Mouse (Mus musculus): ENCODE measurements at regions not wholly inside any gene's neighbourhood (a gene's known extent, or its start where the extent isn't known, plus 50 kb on each side); places are given as distances from the start of the nearest gene placed in this dataset.
A peak's percentile ranks its signal among the peaks of the same experiment; 100 is the strongest.

DNA sequence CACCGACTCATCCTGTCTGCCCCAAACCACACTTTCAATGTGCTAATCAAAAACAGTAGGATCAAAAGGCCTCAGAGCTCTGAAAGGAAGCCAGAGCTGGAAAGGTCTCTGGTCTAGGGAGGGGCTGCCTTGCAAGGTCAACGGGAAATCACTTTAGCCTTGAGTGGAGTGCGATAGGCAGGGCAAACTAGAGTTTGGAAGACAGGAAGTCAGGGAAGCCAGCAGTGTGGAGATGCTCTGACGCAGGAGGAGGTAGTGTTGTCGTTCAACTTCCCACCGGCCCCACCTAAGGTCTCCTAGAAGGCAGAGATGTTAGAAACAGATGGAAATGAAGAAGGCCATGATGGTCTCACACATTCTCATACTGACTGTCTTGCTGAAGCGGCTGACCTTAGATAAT, 52.0 kb upstream of the Trp53i11 start:
- DNase-seq (ENCODE audit: low spot score), result no peak

DNA sequence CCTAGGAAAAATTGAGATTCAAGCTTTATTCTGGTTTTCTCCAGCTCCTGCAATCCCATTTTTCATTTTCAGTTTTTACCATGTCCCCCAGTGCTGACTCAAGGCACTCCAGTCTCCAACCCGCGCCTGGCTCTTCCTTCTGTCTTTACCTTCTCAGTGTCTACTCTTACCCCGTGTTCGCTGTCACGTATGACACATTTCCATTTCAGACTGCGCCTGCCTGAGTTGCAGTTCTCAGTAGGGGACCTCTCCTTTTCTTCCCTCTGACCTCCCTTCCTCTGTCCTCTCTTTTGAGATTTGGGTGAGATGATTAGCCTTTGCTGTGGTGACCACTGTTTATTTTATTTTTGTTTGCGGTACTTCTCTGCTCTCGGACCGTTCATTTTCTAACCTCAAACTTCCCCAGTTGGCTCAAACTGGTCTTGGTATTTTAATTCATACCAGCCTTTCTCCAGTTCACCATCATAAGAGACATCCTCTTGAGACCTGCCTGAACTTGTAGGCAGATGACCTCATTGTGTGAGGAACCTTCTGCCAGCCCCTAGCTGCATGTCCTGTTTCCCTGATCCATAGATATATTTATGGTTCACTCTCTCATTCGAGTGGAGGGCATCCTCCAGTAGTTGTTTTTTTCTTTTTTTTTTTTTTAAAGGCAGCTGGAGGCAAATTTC, 53.9 kb upstream of the Trp53i11 start:
- DNase-seq (ENCODE audit: low spot score), result no peak

DNA sequence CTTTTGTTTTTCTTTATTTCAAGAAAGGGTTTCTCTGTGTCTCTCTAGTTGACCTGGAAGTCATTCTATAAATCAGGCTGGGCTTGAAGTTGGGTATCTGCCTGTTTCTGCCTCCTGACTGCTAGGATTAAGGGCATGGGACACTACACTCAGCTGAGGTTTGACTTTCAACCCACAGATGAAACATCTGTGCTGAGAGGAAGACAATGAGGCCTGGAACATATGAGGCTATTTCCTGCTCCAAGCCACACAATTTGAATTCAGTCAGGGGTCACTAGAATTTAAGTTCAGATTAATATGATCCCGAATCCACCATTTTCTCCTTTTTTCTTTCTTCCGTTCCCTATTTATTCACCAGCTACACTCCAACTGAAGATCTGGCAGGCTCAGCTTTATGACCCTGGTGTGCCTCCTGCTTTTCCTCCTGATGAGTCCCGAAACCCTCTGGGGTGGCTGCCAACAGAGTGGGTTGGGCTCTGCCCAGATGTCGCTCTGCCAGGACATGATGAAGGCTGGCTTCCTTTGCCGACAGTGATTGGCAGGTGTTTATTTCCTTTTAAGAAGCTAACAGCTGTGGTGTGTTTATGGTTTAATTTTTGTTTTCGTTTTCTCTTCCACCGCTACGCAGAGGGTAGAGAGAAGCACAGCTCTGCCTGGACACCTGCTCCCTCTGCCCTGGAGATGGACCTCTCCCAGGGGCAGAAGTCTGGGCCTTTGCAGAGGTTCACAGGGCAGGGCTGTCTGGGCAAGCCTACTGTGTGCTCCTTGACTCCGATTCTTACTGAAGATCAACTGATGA, 55.3 kb upstream of the Trp53i11 start:
- DNase-seq (ENCODE audit: low spot score), result peak; percentile 83

DNA sequence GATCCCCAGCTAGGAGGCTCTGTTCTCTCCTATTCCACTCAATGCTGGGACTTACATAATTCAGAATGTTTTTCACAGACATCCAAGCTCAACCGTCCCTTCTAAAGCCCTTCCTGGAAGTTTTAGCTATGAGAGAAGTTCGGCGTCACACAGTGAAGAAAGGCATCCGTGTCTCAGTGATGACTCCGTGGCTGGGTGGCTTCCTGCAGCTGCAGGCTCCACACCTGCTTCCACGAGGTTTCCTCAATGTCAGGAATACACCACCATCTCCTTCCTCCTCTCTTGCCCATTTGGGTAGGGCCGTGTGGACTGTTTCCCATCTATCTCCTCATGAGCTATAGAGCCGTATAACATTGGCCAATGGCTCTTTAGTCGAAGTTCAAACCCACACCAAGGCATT, 56.1 kb upstream of the Trp53i11 start:
- no peak for DNase-seq (ENCODE audit: low spot score)

DNA sequence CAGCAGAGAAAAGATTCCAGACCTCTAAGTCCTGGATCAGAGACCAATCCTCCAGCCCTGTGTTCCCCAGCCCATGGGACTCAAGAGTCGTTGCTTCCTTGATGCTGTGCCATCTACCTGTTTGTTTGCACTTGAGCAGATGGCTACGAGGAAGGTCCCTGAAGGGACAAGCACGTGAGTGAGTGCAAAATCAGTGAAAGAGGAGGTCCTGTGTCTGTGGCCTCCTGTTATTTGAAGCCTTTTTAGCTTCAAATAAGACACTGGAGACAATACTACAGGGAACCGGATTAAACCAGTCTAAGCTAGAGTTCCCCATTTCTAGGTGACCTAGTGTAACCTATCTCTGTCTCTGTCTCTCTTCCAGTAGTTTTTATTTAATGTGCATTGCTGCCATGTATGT, 58.2 kb upstream of the Trp53i11 start:
- no peak for DNase-seq (ENCODE audit: low spot score)

DNA sequence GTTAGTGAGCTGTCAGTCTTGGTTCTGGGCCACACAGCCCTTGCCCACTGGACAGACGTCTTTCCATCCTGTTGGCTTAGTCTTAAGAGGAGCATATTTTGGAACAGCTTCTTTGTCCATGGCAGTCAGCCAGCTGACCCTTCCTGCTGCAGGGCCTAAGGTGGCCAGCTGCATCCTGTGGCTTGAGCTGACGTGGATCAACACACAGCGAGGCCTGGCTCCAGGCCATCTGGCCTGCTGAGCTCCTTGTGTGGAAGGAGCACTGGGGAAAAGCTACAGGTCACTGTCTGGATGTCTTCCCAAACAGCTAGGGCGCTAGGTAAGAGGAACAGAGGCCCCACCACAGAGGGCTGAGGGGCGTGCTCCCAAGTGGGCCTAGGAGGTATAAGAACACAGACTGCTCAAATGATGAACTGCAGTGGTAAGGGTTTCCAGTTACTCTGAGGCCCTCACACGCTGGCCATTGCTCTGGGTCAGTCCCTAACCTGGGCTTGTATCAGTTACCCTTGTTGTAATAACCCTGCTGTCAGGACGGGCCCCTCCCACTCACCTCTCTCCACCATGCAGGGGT, 60.7 kb upstream of the Trp53i11 start:
- DNase-seq (ENCODE audit: low spot score), result peak; percentile 20

DNA sequence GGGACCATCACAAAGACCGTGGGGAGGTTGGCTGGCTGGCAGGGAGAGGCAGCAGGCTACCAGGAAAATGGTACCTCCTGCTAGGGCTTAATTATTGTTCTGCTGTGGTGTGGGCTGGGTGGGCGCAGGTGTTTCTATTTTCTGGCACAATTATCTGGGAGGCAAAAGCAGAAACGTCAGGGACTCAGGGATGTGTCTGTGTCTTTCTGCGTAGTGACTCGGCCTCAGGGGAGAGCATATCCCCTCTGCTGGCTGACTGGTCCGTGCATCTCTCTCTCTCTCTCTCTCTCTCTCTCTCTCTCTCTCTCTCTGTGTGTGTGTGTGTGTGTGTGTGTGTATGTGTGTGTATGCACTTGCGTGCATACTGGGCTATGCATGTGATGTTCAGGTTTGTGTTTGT, 61.2 kb upstream of the Trp53i11 start:
- no peak for DNase-seq (ENCODE audit: low spot score)

DNA sequence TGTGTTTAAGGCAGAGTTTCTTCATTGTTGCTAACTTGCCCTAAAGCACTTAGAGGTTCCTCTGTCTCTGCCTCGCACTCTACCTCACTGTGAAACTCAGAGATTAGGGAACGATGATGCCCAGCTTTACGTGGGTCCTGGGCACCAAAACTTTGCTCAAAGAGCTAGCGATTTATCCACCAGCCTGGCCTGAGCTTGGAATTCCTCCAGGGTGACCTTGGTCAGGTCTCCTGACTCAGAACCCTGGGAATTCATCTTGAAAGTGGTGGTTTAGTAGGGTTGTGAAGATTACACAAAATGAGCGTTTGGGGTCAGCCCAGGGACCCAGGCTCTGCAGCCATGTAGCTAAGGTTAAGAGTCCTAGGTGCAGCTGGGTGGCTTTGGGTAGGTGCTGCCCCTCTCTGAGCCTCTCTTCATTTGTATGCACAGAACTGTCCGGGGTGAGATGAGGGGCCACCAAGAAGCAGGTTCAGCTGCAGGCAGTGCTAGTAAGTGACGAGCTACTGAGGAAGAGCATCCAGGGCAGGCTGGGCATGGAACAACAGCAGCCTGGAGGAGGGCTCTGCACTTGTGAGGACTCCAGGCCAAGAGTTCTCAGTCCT, 62.4 kb upstream of the Trp53i11 start:
- DNase-seq (ENCODE audit: low spot score), result no peak

DNA sequence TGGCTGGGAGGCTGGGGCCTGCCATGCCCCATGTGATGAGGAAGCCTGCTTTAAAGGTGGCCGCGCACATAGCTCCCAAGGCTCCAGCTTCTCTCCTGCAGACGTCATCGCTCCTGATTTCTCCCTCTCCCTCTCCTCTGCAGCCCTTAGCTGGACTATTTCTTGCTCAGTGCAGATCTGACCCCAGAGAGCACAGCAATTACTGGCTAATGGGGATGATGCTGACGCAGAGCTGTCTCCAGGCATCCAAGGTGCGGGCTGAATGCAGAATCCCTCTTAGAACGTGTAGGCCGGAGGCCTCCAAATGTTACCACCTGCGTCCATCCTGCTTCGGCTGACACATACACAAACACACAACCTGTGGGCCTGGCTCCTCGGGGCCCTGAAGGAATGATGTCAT, 63.5 kb upstream of the Trp53i11 start:
- no peak for DNase-seq (ENCODE audit: low spot score)

DNA sequence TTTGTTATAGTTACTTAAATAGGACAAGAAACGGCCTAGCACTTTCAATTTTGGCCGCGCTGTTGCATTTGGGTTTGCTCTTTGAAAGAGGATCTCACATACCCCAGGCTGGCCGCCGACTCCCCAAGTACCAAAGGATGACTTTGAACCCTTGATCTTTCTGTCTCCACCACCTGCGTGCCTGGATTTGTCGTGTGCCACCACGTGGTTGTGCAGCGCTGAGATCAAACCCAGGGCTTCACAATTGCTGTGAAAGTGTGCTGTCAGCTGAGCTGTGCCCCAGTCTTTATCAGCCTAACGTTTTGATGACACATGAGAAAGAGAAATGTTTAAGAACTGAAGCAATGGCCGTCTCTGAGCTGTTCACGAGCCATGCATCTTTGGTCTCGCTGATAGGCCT, 67.0 kb upstream of the Trp53i11 start:
- DNase-seq (ENCODE audit: low spot score), result no peak

DNA sequence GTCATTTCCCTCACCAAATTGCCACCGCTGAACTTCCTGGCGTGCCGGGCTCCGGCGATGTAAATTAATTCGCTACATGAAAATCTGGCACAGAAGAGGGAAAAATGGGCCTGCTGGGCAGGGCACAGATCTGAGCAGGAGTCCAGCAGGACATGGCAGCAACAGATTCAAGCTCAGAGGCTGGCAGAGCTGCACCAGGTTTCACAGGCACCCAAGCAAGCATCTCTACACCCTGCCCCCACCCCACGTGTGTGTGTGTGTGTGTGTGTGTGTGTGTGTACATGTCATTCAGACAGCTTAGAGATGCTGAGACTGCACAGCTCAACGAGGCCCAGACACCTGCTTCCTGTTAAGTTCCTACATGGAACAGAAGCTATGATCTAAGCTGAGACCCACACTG, 68.3 kb upstream of the Trp53i11 start:
- DNase-seq (ENCODE audit: low spot score), result no peak

DNA sequence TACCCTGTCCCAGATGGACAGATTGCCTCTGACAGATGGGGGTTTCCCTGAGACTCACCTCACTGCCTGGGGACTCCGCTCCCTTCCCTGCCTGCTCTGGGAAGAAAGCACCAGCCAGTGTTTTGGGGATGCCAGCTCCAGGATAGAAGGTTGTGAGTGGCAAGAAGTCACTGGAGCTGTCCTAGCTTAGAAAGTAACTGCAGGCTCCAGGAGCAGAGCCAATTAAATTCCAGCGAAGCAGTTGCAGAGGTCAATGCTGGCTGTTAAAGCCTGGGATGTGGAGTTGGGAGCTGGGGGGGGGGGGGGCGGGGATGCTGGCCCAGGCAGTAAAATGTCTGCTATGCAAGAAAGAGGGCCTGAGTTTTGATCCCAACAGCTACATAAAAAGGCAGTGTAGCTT, 69.3 kb upstream of the Prdm11 start:
- DNase-seq (ENCODE audit: low spot score), result peak; percentile 74

DNA sequence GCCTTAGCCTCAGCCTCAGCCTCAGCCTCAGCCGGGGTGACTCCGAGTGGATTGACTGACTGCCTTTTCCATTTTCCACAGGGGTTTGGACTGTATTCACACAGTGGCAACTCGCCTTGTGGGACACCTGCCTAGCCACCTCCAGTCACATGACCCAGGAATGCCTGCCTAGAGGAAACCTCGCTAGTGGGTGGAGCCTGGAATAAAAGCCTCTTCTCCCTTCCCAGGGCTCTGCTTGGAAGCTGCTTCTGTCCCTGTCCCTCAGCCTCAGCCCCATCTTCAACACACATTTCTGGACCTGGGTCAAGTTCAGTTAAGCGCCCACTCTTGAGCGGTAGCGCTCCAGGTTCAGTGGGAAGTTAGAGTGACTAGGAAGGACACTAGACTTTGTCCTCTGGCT, 68.0 kb upstream of the Prdm11 start:
- no peak for DNase-seq (ENCODE audit: low spot score)

DNA sequence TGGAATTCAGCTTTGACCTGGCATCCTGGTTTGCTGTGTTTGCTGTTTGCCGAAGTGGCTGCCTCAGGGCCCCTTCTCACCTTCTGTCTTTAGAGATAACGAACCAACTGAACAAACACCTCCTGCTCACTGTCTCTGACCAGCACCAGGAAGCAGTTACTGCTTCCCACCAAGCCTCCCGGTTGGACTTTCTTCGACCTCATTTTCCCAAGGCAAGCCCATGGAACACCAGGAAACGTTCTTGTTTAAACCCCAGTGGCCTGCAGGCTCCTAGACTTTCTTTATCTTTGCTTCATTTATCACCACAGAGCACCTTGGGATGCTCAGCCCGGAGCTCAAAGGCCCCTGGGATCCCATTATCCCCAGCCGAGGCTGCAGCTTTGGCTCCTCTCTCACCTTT, 66.4 kb upstream of the Prdm11 start:
- no peak for DNase-seq (ENCODE audit: low spot score)

DNA sequence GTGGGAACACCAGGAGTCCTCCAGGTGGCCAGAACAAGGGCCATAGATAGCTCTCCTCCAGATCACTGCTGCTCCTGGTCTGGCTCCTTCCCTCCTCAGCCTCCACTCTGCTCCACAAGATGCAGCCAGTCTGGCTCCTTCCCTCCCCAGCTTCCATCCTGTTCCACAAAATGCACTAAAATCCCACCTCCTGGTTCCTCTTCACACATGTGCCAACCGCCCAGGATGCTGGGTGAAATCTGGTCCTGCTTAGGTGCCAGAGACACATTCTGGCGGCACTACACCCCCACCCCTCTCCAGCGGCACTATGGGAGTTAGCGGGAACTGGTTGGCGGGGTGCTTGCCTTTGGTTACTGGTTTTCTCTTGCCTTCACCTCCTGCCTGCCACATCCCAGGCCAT, 64.9 kb upstream of the Prdm11 start:
- DNase-seq (ENCODE audit: low spot score), result no peak

DNA sequence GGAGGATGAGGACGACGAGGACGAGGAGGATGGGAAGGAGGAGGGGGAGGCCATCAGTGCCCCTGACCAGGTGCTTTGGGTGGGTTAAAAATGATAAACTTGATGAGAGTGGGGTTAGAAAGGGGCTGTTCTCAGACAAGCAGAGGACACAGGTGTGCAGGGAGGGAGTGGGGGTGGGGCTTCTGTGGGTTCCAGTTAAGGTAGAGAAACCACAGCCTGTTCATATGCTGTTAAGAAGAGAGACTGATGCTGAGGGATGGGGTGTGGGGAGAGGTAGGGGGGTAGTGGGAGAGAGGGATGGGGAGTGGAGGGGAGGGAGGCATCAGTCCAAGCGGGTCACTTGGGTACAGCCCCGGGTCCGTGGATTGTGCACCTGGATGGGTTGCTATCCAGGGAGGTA, 60.6 kb upstream of the Prdm11 start:
- no peak for DNase-seq (ENCODE audit: low spot score)

DNA sequence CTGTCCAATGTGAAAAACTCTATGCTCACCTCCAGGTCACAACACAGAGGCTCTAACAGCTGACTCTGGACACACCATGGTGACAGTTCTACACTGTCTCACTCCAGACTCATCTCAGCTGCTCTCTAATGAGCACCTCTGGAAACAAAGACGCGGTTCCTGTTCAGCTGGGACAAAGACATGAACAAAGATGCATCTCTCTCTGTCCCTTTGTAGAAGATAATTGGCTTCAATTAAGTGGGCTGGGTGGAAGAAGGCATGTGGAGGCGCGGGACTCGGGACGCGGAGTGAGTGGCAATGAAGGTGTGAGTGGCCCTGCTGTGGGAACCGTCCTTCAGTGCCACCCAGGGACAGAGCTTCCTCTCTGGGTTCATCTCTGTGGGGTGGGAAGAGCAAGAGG, 56.0 kb upstream of the Prdm11 start:
- no peak for DNase-seq (ENCODE audit: low spot score)

DNA sequence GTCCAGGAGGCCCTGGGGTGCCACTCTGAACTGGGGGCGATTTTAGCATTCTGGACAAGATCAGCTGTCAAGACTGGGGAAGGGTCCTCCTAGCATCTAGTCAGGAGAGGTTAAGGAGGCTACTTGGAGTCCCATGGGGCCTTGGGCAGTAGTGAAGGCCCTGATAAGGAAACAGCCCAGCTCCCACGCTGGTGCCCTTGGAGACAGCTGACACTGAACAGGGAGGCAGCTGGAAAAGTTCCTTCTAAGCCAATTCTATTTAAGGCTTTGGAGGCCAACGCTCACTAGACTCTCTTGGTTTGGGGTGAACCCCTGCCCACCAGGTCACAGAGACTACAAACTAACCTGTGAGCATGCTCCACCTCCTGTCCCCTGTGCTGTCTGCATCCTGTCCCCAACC, 53.8 kb upstream of the Prdm11 start:
- no peak for DNase-seq (ENCODE audit: low spot score)

DNA sequence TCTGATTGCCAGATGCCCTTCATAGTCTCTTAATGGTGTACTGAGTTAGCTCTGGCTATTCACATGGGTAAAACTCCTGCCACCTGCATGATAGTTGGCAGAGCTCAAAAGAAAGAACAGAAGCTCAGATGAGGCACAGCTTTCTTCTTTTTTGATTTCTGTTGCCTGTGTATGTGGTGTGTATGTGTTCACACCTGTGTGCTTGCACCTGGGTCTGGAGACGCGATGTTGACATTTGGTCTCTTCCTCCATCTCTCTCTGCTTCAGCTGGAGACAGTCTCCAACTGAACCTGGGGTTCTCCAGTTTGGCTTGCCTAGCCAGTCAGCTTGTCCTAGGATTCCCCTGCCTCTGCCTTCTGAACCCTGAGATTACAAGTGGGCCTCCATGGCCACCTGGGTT, 51.0 kb upstream of the Prdm11 start:
- DNase-seq (ENCODE audit: low spot score), result no peak

DNA sequence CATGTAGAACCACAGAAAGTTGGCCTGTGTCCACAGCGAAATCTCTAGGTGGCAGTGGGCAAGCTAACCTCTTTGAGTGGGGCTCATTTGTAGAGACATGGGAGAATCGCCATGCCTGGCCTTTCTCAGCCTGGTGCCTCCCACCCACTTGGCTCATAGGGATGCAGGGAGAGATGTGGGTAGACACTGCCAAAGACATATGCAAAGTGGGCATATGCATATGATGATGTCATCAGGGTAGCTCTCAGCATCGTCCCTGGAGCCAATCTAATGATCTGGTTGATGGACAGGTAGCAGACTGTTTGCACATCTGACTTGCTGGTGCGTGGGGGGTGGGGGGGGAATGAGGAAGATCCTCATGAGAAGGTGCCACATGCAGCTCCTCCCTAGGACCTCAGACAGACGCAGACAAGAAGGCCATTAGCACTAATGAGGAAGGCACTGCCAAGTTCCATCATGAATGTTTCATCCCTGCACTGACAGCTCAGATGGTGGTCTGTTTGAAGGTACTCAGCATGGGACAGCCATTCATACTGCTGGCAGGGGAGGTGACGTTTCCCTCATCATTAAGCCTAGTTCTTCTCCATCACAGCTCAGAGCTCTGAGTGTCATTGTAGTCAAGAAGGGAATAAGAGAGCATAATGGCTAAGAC, 50.2 kb upstream of the Prdm11 start:
- no peak for DNase-seq (ENCODE audit: low spot score)
